Mouse (Mus musculus) Muller cell, postnatal 12 days (primary cell): Measurements from ENCODE around the gene Eaf2.

ENCODE experiments used
- DNase-seq: peaks from one replicate; pipeline ENCODE4 v3.0.0-alpha.2; 2015; ENCODE audit errors: inconsistent ontology term

Gene Eaf2

DNA sequence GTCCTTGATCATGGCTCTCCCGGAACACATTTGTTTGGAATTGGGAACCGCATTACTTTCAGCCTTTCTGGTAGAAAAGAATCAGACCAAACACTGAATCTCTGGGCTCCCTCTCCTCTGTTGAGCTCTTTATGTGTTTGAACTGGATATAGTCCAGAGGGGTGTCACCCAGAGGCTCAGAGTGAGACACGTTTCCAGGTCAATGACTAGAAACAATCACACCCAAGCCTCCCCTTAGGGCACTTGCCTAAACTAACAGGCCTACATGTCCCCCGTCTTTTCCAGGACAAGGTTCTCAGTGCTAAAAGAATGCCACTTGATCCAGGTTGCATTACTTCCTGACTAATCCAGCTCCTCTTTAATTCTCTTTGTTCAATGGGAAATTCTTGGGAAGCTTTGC, 104.0 kb downstream of the Eaf2 start:
- peak; percentile 93 for DNase-seq

DNA sequence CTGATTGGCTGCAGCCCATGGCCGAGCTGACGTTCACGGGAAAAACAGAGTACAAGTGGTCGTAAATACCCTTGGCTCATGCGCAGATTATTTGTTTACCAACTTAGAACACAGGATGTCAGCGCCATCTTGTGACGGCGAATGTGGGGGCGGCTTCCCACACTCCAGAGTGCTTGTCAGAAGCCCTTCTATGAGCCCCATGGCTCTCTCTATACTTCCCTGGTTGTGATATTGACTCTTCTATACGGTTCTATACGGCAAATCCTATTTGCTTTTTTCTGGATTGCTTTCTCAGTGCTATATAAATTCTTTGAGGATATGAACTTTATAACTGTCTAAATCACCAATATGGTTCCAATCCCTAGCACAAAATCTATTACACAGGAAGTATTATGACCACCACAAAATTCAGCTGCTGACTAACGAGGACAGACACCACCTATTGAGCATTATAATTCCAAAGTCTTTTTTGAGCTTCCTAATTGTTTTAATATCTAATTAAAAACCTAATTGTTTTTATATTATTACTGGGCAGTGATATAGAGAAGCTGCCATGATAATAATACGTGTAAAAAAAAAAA, 104.5 kb downstream of the Eaf2 start:
- DNase-seq, result no peak

DNA sequence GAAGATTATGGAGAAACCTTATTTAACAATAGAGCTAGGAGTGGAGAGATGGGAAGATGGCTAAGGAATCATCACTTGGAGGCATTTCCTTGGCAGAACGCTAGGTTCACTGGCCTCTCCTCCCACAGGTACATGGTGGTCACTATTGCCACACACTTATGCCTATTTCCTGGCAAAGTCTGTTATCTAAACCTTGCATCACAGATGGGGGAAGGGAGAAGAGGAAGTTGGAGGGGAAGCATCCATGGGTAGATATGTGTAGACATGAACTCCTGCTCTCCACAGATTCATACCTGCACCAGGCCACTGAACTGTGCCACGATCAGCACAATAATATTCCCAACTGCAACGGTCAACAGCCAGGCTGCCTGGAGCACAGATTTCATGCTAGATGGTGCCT, 122.8 kb downstream of the Eaf2 start:
- DNase-seq, result no peak

DNA sequence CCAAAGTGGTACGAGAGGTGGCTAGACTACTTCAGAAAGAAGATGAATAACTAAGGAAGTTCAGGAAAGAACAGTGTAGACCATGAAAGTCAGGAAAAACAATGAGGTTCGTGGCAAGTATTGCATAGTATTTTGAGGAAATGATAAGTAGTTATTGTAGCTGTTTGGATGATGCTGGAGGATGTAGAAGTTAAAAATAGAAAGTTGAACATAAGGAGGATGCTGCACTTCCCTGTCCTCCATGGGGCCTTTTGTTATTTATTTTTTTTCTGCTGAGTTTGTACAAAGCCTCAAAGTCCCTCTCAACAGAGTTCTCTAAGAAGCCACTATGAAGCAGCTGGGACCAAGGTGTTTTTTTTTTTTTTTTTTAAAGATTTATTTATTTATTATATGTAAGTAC, 127.0 kb downstream of the Eaf2 start:
- no peak for DNase-seq

DNA sequence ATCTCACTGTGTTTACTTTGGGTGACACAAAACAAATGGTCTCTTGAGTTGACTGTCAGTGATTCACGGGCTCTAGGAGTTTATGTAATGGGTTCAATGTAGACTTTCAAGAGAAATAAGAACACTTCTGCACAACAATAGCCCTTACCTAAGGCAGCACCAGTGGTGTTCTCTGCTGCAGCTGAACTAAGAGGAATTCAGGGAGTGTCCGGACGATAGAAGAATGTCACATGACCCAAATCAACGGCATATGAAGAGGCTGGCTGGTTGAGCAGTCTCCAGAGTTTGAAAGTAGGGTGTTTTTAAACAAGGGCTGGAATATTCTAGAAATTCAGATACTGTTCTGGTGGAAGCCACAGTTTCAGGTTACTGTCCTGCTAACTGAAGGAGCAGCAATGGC, 127.7 kb downstream of the Eaf2 start:
- no peak for DNase-seq

DNA sequence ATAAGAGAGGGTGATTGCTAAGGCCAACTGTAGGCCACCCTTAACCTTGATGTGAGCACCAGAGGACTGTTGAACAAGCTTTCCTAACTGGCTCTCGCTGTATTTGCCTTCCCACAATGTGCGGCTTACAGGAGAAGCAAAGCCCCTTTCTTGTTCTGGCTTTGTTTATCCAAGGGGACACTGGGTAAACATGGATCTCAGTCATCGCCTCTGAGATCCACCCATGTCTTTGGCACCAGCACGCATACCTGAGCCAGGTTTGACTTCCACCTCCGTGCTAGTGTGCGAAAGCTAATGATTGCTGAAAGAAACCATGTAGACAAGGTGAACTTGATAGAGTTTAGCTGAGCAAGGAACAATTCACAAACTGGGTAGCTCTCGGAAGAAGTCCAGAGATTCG, 131.2 kb downstream of the Eaf2 start:
- DNase-seq, result no peak
